Mouse (Mus musculus): ENCODE data around the gene Adamtsl1. TPM values are rescaled to one million over a fixed set of nuclear protein-coding genes. Genes with fewer than 3 reads are reported as not detected.

Gene Adamtsl1
- total RNA-seq, 2 experiments from 2014 or later = 9.6 to 11.7 TPM

DNA sequence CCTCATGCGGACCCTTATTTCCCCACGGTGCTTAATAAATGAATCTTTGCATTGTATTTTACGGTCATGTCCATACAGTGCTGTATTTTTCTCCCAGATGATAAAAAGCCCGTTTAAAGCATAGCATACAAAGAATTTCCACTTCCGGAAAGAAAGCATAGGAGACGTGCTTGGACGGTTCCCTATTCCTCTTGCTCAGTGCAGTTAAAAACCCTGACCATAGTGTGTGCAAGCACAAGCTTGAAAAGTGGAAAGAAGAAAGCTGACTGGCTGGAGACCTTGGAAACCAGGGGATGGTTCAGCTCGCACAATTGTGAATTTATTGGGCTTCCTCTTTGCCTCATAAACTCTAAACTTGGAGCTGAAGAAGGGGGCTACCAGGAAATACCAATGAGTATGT is 855.1 kb downstream of the Adamtsl1 start:
- Histone ChIP-seq H3K4me3 (no peak overlapping the region), H3K27ac (no peak overlapping the region)
- TF ChIP-seq CTCF (conservative IDR thresholded peaks at IDR 0.05) = no peak
- DNase-seq (ENCODE audit: low spot score in 2 of 2) = no peak

- Histone ChIP-seq H3K4me3 (no peak overlapping the region), H3K27ac (no peak overlapping the region)
- DNase-seq (ENCODE audit: low spot score in 2 of 2) = no peak
- no peak for TF ChIP-seq CTCF (conservative IDR thresholded peaks at IDR 0.05)
These were observed 859.2 kb downstream of the Adamtsl1 start for GRCm38 (mm10) chr4:86373166-86373565.

DNA sequence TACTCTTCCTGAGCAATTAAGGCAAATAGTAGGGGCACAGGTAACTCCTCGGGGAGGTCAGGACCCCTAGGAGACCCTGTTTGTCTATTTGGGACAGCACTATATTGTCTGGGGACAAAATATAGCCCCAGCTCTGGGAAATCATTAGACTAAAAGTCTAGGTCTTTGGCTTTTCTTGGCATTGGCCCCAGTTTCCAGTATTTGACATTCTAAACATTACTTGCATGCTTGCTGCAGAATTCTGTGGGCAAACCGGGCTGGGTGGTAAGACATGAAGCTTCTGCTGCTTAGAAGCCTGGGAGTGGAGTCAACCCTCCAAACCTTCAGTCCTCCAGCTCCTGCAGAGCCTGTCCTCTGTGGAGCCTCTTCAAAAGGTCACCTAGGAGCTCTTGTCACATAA is 869.2 kb downstream of the Adamtsl1 start:
- DNase-seq (ENCODE audit: low spot score in 2 of 2) = no peak
- H3K27ac ChIP-seq = no peak overlapping the region
- no peak for TF ChIP-seq CTCF (conservative IDR thresholded peaks at IDR 0.05)
- H3K4me3 ChIP-seq = no peak overlapping the region

- H3K27ac ChIP-seq = no peak overlapping the region
- H3K4me3 ChIP-seq = no peak overlapping the region
- TF ChIP-seq CTCF (conservative IDR thresholded peaks at IDR 0.05) = no peak
- DNase-seq (ENCODE audit: low spot score in 2 of 2) = no peak
These were observed 871.1 kb downstream of the Adamtsl1 start for GRCm38 (mm10) chr4:86385121-86385520.

DNA sequence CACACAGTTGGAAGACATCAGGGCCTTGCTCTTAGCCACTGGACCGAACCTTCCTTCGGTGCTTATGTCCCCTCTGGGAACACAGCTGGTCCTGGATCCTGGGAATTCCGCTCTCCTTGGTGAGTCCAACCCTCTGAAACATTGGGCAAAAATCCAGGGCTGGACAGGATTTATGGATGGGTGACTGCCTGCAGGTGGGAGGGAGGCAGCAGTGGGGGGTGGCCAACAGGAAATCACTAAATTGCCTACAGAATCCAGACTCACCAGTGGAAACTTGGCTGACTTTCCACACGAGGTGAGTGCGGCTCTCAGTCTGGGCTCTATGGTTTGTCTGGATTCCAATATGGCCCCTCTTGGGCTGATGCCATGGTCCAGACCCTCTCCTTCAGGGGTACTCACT is 874.5 kb downstream of the Adamtsl1 start:
- Histone ChIP-seq H3K4me3 (no peak overlapping the region), H3K27ac (no peak overlapping the region)
- TF ChIP-seq CTCF (conservative IDR thresholded peaks at IDR 0.05) = no peak
- DNase-seq (ENCODE audit: low spot score in 2 of 2) = no peak

- no peak for TF ChIP-seq CTCF (conservative IDR thresholded peaks at IDR 0.05)
- DNase-seq (ENCODE audit: low spot score in 2 of 2) = no peak
- H3K27ac ChIP-seq = no peak overlapping the region
These were observed 877.2 kb downstream of the Adamtsl1 start for GRCm38 (mm10) chr4:86391176-86391575.

GRCm38 (mm10) chr4:86395636-86396035 is 881.7 kb downstream of the Adamtsl1 start:
- TF ChIP-seq CTCF (conservative IDR thresholded peaks at IDR 0.05) = no peak
- DNase-seq (ENCODE audit: low spot score in 2 of 2) = no peak
- no peak overlapping the region for H3K4me3 ChIP-seq
- no peak overlapping the region for H3K27ac ChIP-seq

More at GRCm38 (mm10) chr4:86391176-86391575, 877.2 kb downstream of the Adamtsl1 start:
- H3K4me3 ChIP-seq = no peak overlapping the region

- DNase-seq (ENCODE audit: low spot score in 2 of 2) = no peak
- no peak for TF ChIP-seq CTCF (conservative IDR thresholded peaks at IDR 0.05)
- Histone ChIP-seq H3K27ac (no peak overlapping the region), H3K4me3 (no peak overlapping the region)
These were observed 882.8 kb downstream of the Adamtsl1 start for GRCm38 (mm10) chr4:86396672-86397288.

DNA sequence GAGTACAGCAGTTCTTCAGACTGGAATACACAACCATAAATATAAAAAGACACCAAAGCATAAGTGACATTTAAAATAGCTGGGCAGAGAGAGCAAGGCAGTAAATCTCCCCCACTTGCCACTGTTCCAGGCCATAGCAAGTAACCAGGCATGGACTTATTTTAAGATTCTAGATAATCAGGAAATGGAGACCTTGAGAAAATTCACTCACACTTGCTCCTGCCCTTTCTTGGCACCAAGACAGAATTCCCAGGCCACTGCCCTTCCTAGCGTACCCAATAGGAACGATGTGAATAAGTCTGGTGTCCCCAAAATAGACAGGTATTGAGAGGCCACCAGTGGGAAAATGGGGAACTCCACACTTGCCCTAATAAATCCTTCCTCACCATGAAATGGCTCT is 883.5 kb downstream of the Adamtsl1 start:
- Histone ChIP-seq H3K27ac (no peak overlapping the region), H3K4me3 (no peak overlapping the region)
- DNase-seq (ENCODE audit: low spot score in 2 of 2) = no peak
- no peak for TF ChIP-seq CTCF (conservative IDR thresholded peaks at IDR 0.05)

- TF ChIP-seq CTCF (conservative IDR thresholded peaks at IDR 0.05) = no peak
- DNase-seq (ENCODE audit: low spot score in 2 of 2) = no peak
- Histone ChIP-seq H3K4me3 (no peak overlapping the region), H3K27ac (no peak overlapping the region)
These were observed 887.1 kb downstream of the Adamtsl1 start for GRCm38 (mm10) chr4:86401116-86401515.

GRCm38 (mm10) chr4:86406501-86407199 is 892.7 kb downstream of the Adamtsl1 start:
- H3K4me3 ChIP-seq = no peak overlapping the region
- no peak for DNase-seq (ENCODE audit: low spot score in 2 of 2)
- H3K27ac ChIP-seq = no peak overlapping the region
- no peak for TF ChIP-seq CTCF (conservative IDR thresholded peaks at IDR 0.05)

DNA sequence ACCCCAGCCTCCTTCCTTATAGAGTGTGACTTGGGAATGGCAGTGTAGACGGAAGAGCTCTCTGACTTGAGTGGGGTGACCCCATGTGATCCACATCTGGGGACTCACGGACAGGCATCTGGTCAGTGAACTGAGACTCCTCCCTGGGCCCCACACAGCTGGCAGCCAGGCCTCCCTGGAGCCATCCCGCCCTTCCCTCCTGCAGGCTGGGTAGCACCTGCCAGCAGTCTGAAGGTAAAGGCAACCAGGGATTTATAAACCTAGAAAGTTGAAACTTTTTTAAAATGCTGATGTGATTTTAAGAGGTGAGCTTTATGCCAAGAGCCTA is 893.2 kb downstream of the Adamtsl1 start:
- Histone ChIP-seq H3K27ac (no peak overlapping the region), H3K4me3 (no peak overlapping the region)
- TF ChIP-seq CTCF (conservative IDR thresholded peaks at IDR 0.05) = no peak
- no peak for DNase-seq (ENCODE audit: low spot score in 2 of 2)

DNA sequence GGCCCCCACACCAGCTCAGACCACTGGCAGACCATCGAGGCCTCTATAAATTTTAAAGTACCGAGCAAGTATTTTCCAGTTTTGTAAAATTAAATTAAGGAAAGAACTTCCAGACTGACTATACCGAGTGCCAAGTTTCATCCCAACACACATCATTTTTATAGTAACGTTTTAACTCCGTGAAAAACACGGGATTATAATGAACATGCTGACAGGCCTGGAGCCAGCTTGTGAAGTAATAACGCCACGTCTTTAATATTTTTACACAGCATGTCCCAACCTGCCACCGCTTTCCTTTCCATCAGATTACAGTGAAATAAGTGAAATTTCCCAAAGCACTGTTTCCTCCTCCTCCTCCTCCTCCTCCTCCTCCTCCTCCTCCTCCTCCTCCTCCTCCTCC is 894.4 kb downstream of the Adamtsl1 start:
- H3K27ac ChIP-seq = no peak overlapping the region

GRCm38 (mm10) chr4:86410946-86411345 is 897.0 kb downstream of the Adamtsl1 start:
- Histone ChIP-seq H3K27ac (no peak overlapping the region), H3K4me3 (no peak overlapping the region)
- no peak for TF ChIP-seq CTCF (conservative IDR thresholded peaks at IDR 0.05)
- DNase-seq (ENCODE audit: low spot score in 2 of 2) = no peak

More for the DNA sequence above, 894.4 kb downstream of the Adamtsl1 start:
- no peak for TF ChIP-seq CTCF (conservative IDR thresholded peaks at IDR 0.05)
- no peak overlapping the region for H3K4me3 ChIP-seq
- no peak for DNase-seq (ENCODE audit: low spot score in 2 of 2)

All from layer of hippocampus, adult 2 months (tissue).